Mouse (Mus musculus) C2C12 (cell line): Measurements from ENCODE around the gene Adgrg1. TPM values are rescaled to one million over a fixed set of nuclear protein-coding genes. Genes with fewer than 3 reads are reported as not detected.

ENCODE experiments used
- H3K27me3 ChIP-seq: one replicate; pipeline ENCODE4 v1.6.1; 2011; ENCODE audit not compliant: control insufficient read depth, insufficient read depth, insufficient read length
- H3K36me3 ChIP-seq: one replicate; pipeline ENCODE4 v1.6.1; 2011; ENCODE audit not compliant: control insufficient read depth, insufficient read depth
- H3K4me3 ChIP-seq: one replicate; pipeline ENCODE4 v1.5.1; 2011; ENCODE audit warnings: mild to moderate bottlenecking, control low read depth; ENCODE audit not compliant: poor library complexity, insufficient read depth, severe bottlenecking
- H3K79me2 ChIP-seq: one replicate; pipeline ENCODE4 v1.6.1; 2011; ENCODE audit not compliant: control insufficient read depth, insufficient read depth
- H3K79me3 ChIP-seq: one replicate; pipeline ENCODE4 v1.6.1; 2011; ENCODE audit warnings: low read depth, control low read depth
- H3ac ChIP-seq: one replicate; pipeline ENCODE3; 2011; ENCODE audit warnings: low read depth; ENCODE audit not compliant: control insufficient read depth, insufficient read length
- CEBPB ChIP-seq: IDR thresholded peaks from one replicate; pipeline ENCODE4 v1.6.1; 2011; ENCODE audit warnings: low read depth, mild to moderate bottlenecking, control low read depth, moderate library complexity
- CTCF ChIP-seq: IDR thresholded peaks from one replicate; pipeline ENCODE4 v1.5.1; 2011; ENCODE audit not compliant: control insufficient read depth, insufficient read depth, insufficient read length
- FOSL1 ChIP-seq: IDR thresholded peaks from one replicate; pipeline ENCODE4 v1.8.0; 2011; ENCODE audit warnings: mild to moderate bottlenecking, low read length; ENCODE audit not compliant: poor library complexity, insufficient read depth, severe bottlenecking
- MAX ChIP-seq: IDR thresholded peaks from one replicate; pipeline ENCODE4 v1.6.1; 2011; ENCODE audit warnings: mild to moderate bottlenecking, control low read depth
- MYOD1 ChIP-seq: IDR thresholded peaks from one replicate; pipeline ENCODE4 v1.6.1; 2011; ENCODE audit warnings: low read depth; ENCODE audit not compliant: control insufficient read depth, insufficient read length
- MYOG ChIP-seq: IDR thresholded peaks from one replicate; pipeline ENCODE4 v1.6.1; 2011; ENCODE audit not compliant: control insufficient read depth, insufficient read length; ENCODE audit errors: extremely low read depth
- USF1 ChIP-seq: IDR thresholded peaks from one replicate; pipeline ENCODE4 v1.6.1; 2011; ENCODE audit warnings: low read depth, mild to moderate bottlenecking, control low read depth, moderate library complexity
- polyA plus RNA-seq: library from polyadenylated mRNA; unstranded; fragments of >200 nt; fragmentation: generic; extraction: Trizol; gene quantifications from one replicate; pipeline ENCODE4 v1.2.1, GENCODE M21; 2012; ENCODE audit warnings: missing spikeins

The Adgrg1 gene
- polyA plus RNA-seq, 1 experiment = 2.8 TPM

- TF ChIP-seq CEBPB = no peak
- no peak for TF ChIP-seq MAX
- TF ChIP-seq MYOD1 = no peak
- TF ChIP-seq MYOG = no peak
- Histone ChIP-seq H3K27me3 (no peaks in the 10 kb centered on the region), H3K79me2 (no peaks in the 10 kb centered on the region), H3K36me3 (no peaks in the 10 kb centered on the region), H3K79me3 (no peaks in the 10 kb centered on the region), H3ac (no peak overlapping the region), H3K4me3 (no peak overlapping the region)
Observed at GRCm38 (mm10) chr8:94999004-94999403, 24.5 kb downstream of the Adgrg1 start.

- Histone ChIP-seq H3K27me3 (no peaks in the 10 kb centered on the region), H3K79me2 (no peaks in the 10 kb centered on the region), H3K36me3 (no peaks in the 10 kb centered on the region), H3ac (no peak overlapping the region), H3K79me3 (no peaks in the 10 kb centered on the region), H3K4me3 (no peak overlapping the region)
- TF ChIP-seq USF1 (no peak), MYOG (no peak), FOSL1 (no peak), MAX (no peak), MYOD1 (no peak), CEBPB (no peak), CTCF (no peak)
Observed at GRCm38 (mm10) chr8:94999956-95000355, 25.4 kb downstream of the Adgrg1 start.

- TF ChIP-seq USF1 (no peak), MYOD1 (no peak), FOSL1 (no peak), MYOG (no peak), CTCF (no peak), MAX (no peak), CEBPB (no peak)
- no peaks in the 10 kb centered on the region for H3K79me2 ChIP-seq
- H3K27me3 ChIP-seq = no peaks in the 10 kb centered on the region
- H3K79me3 ChIP-seq = no peaks in the 10 kb centered on the region
- no peak overlapping the region for H3ac ChIP-seq
- no peaks in the 10 kb centered on the region for H3K36me3 ChIP-seq
- H3K4me3 ChIP-seq = no peak overlapping the region
Observed at GRCm38 (mm10) chr8:95000684-95001083, 26.1 kb downstream of the Adgrg1 start.

- H3K79me3 ChIP-seq = no peaks in the 10 kb centered on the region
- no peaks in the 10 kb centered on the region for H3K36me3 ChIP-seq
- no peaks in the 10 kb centered on the region for H3K79me2 ChIP-seq
- H3ac ChIP-seq = no peak overlapping the region
- TF ChIP-seq FOSL1 (no peak), MYOD1 (no peak), CEBPB (no peak), USF1 (no peak), CTCF (no peak), MYOG (no peak), MAX (no peak)
- H3K27me3 ChIP-seq = no peaks in the 10 kb centered on the region
- no peak overlapping the region for H3K4me3 ChIP-seq
Observed at GRCm38 (mm10) chr8:95001165-95001564, 26.6 kb downstream of the Adgrg1 start.

GRCm38 (mm10) chr8:95001655-95002054 lies 27.1 kb downstream of the Adgrg1 start:
- Histone ChIP-seq H3K27me3 (no peaks in the 10 kb centered on the region), H3K79me2 (no peaks in the 10 kb centered on the region), H3K36me3 (no peaks in the 10 kb centered on the region), H3ac (peak overlapping the region; percentile 27), H3K4me3 (no peak overlapping the region), H3K79me3 (no peaks in the 10 kb centered on the region)
- TF ChIP-seq CTCF = peak; percentile 68
- no peak for TF ChIP-seq CEBPB
- no peak for TF ChIP-seq MYOG

GRCm38 (mm10) chr8:95002089-95002655 lies 27.6 kb downstream of the Adgrg1 start:
- no peaks in the 10 kb centered on the region for H3K36me3 ChIP-seq
- H3K27me3 ChIP-seq = no peaks in the 10 kb centered on the region
- no peaks in the 10 kb centered on the region for H3K79me2 ChIP-seq
- H3K79me3 ChIP-seq = no peaks in the 10 kb centered on the region
- no peak overlapping the region for H3K4me3 ChIP-seq
- H3ac ChIP-seq = peak overlapping the region; percentile 27
- TF ChIP-seq MAX = no peak
- no peak for TF ChIP-seq MYOD1
- no peak for TF ChIP-seq CTCF
- TF ChIP-seq MYOG = no peak
- no peak for TF ChIP-seq CEBPB
- TF ChIP-seq USF1 = no peak
- no peak for TF ChIP-seq FOSL1
